Mouse (Mus musculus) kidney, adult 2 months (tissue): ENCODE data around the gene Alas2. TPM values are rescaled to one million over a fixed set of nuclear protein-coding genes. Genes with fewer than 3 reads are reported as not detected.

ENCODE experiments used
- DNase-seq: peaks from one replicate; pipeline ENCODE4 v3.0.0; 2021
- H3K27ac ChIP-seq: fragments of 200-500 bp; 2 replicates; pipeline ENCODE4 v1.5.1; 2012; ENCODE audit warnings: low read depth, low read length, control low read depth, inconsistent platforms; ENCODE audit not compliant: insufficient read depth
- H3K27me3 ChIP-seq: fragments of 200-500 bp; replicated peaks from 2 replicates; pipeline ENCODE4 v1.6.1; 2012; ENCODE audit warnings: mild to moderate bottlenecking, moderate library complexity, low read length, inconsistent platforms; ENCODE audit not compliant: control insufficient read depth, insufficient read depth
- H3K36me3 ChIP-seq: fragments of 200-500 bp; 2 replicates; pipeline ENCODE4 v1.6.1; 2012; ENCODE audit warnings: mild to moderate bottlenecking, moderate library complexity, low read length, inconsistent platforms; ENCODE audit not compliant: control insufficient read depth, insufficient read depth
- H3K4me1 ChIP-seq: fragments of 200-500 bp; 2 replicates; pipeline ENCODE4 v1.6.1; 2011; ENCODE audit warnings: low read length; ENCODE audit not compliant: control insufficient read depth, insufficient read depth
- H3K4me3 ChIP-seq: fragments of 200-500 bp; 2 replicates; pipeline ENCODE4 v1.5.1; 2011; ENCODE audit warnings: mild to moderate bottlenecking, low read depth, low read length, control low read depth; ENCODE audit not compliant: insufficient read depth
- CTCF ChIP-seq: fragments of 200-500 bp; conservative IDR thresholded peaks from 2 replicates; pipeline ENCODE4 v1.5.1; 2011; ENCODE audit warnings: low read depth, mild to moderate bottlenecking, control low read depth, low read length, moderate library complexity, mixed read lengths; ENCODE audit not compliant: insufficient read depth, insufficient read length
- POLR2A ChIP-seq: fragments of 200-500 bp; IDR thresholded peaks from one replicate; pipeline ENCODE4 v1.6.1; 2011; ENCODE audit warnings: low read depth, low read length, control low read depth
- WGBS: fragments of 180-500 bp; shearing (Covaris S2); methylation state at CpG from one replicate; pipeline ENCODE4 v1.1.7; 2018; 5-methylcytosine and 5-hydroxymethylcytosine counted together
- polyA plus RNA-seq: library from polyadenylated mRNA; depleted of rRNA; stranded (reverse); fragments of >200 nt; gene quantifications from 2 replicates; pipeline ENCODE4 v1.2.3, GENCODE M21; 2012; rRNA removed

Gene Alas2
- polyA plus RNA-seq, result 20.2 and 24.9 TPM in 2 replicates

- Histone ChIP-seq H3K4me3 (no peak within 1 kb of the TSS), H3K27ac (no peak within 1 kb of the TSS), H3K27me3 (no peaks in the 10 kb centered on the region), H3K36me3 (no peaks in the 10 kb centered on the region), H3K4me1 (no peaks in the 10 kb centered on the region)
- no peak for DNase-seq
- WGBS, result 73% methylated on average over 5 of the region's 5 CpGs
- TF ChIP-seq CTCF, result no peak
- no peak for TF ChIP-seq POLR2A
Observed at GRCm38 (mm10) chrX:150547239-150547638, at the start of gene Alas2. Gene Alas2 (plus strand): TSS chrX:150547375.

DNA sequence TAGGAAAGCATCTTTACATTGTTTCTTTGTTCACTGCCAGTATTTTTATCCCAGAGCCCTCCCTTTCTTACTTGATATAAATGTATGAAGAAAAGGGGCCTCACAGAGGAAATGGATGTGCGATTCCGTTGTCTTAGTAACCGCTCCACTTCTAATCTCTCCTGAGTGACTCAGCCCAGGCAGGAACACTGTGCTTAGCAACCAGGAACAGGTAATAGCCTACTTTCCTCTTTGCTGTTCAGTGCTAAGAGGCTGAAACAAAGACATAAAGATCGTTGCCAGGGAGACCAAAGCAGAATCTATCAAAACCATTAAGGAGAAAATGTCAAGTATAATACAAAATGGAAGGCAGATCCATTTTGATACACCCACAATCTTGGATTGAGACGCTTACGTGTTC lies 38.5 kb upstream of the Alas2 start:
- DNase-seq, result no peak
- WGBS, result 97% methylated on average over 6 of the region's 6 CpGs
- Histone ChIP-seq H3K4me3 (no peak overlapping the region), H3K36me3 (no peaks in the 10 kb centered on the region), H3K27ac (no peak overlapping the region), H3K27me3 (no peaks in the 10 kb centered on the region), H3K4me1 (no peaks in the 10 kb centered on the region)
- TF ChIP-seq POLR2A (no peak), CTCF (no peak)

- H3K27me3 ChIP-seq, result no peaks in the 10 kb centered on the region
- peak; percentile 65 for DNase-seq
- H3K4me1 ChIP-seq, result no peaks in the 10 kb centered on the region
- no peak overlapping the region for H3K4me3 ChIP-seq
- no peak overlapping the region for H3K27ac ChIP-seq
- TF ChIP-seq POLR2A, result no peak
- 0 out of 2 replicates have a peak, but pooled peaks have one; percentile 18 for TF ChIP-seq CTCF
- 49% methylated on average over 4 of the region's 4 CpGs for WGBS
- H3K36me3 ChIP-seq, result no peaks in the 10 kb centered on the region
Observed at GRCm38 (mm10) chrX:150510631-150511030, 36.5 kb upstream of the Alas2 start.

DNA sequence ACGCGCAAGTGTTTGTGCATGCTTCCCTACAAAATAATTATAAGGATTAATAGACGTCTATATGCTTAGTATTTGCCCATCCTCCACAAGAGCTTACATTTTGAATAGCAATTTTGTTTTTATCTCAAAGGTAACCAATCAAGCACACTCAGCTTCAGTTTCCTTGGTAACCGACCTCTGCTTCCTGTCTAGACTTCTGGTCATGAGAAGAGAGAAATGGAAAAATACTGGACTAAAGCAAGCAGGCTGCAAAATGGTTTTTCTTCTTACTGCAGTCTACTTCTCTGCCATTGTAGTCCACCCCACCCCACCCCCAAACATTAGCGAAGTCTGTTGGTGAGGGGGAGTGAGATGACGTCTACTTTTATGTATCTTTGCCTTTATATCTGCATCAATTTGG lies 35.9 kb upstream of the Alas2 start:
- no peak overlapping the region for H3K27ac ChIP-seq
- no peaks in the 10 kb centered on the region for H3K27me3 ChIP-seq
- peak; percentile 39 for DNase-seq
- H3K36me3 ChIP-seq, result no peaks in the 10 kb centered on the region
- H3K4me3 ChIP-seq, result no peak overlapping the region
- H3K4me1 ChIP-seq, result no peaks in the 10 kb centered on the region
- 63% methylated on average over 6 of the region's 6 CpGs for WGBS
- no peak for TF ChIP-seq POLR2A
- TF ChIP-seq CTCF, result no peak

DNA sequence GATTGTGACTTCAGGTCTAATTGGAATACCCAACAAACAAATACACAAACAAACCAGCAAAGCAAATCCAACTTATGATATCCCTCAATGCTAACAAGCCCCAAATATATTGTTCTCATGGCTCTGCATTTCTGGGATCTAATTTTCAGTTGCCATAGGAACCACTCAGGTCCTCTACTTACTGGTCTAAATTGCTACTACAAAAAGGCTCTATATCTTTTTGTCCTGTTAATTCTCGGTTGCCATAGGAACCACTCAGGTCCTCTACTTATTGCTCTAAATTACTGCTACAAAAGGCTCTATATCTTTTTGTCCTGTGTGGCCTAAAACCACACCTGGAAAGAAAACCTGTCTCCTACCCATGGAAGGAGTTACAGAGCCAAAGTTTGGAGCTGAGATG lies 33.0 kb upstream of the Alas2 start:
- Histone ChIP-seq H3K4me1 (no peaks in the 10 kb centered on the region), H3K36me3 (no peaks in the 10 kb centered on the region)
- 80% methylated on average over 1 of the region's 1 CpGs for WGBS

GRCm38 (mm10) chrX:150516015-150516414 lies 31.2 kb upstream of the Alas2 start:
- Histone ChIP-seq H3K27ac (no peak overlapping the region), H3K36me3 (no peaks in the 10 kb centered on the region), H3K4me1 (no peaks in the 10 kb centered on the region), H3K4me3 (no peak overlapping the region), H3K27me3 (no peaks in the 10 kb centered on the region)
- TF ChIP-seq CTCF (no peak), POLR2A (no peak)
- DNase-seq, result no peak

More for the DNA sequence above, 33.0 kb upstream of the Alas2 start:
- TF ChIP-seq CTCF, result no peak
- TF ChIP-seq POLR2A, result no peak
- no peak overlapping the region for H3K27ac ChIP-seq
- no peaks in the 10 kb centered on the region for H3K27me3 ChIP-seq
- no peak overlapping the region for H3K4me3 ChIP-seq
- DNase-seq, result no peak

- H3K4me1 ChIP-seq, result no peaks in the 10 kb centered on the region
- H3K4me3 ChIP-seq, result no peak overlapping the region
- no peak for TF ChIP-seq CTCF
- no peak for TF ChIP-seq POLR2A
- H3K36me3 ChIP-seq, result no peaks in the 10 kb centered on the region
- H3K27ac ChIP-seq, result no peak overlapping the region
- no peak for DNase-seq
- WGBS, result 100% methylated on average over 1 of the region's 1 CpGs
- H3K27me3 ChIP-seq, result no peaks in the 10 kb centered on the region
Observed at GRCm38 (mm10) chrX:150516477-150516876, 30.7 kb upstream of the Alas2 start.
